Mouse (Mus musculus): ENCODE measurements around the gene Nicn1.
"Not testable (repeated sequence)": the region's sequence is repeated elsewhere in the genome, so short reads cannot be mapped to it uniquely, and the experiment has no call there.

The Nicn1 gene

GRCm38 (mm10) chr9:108280071-108280828 is 10.0 kb upstream of the Nicn1 start:
- DNase-seq (ENCODE audit: low spot score) = no peak

GRCm38 (mm10) chr9:108284410-108284809 is 5.8 kb upstream of the Nicn1 start:
- peak; percentile 79 for DNase-seq (ENCODE audit: low spot score)

GRCm38 (mm10) chr9:108287526-108288238 is 2.5 kb upstream of the Nicn1 start:
- not testable (repeated sequence) for DNase-seq (ENCODE audit: low spot score)

GRCm38 (mm10) chr9:108289347-108289746 is 882 bp upstream of the Nicn1 start:
- DNase-seq (ENCODE audit: low spot score) = no peak

- no peak for DNase-seq (ENCODE audit: low spot score)
Observed at GRCm38 (mm10) chr9:108290773-108291172, 544 bp downstream of the Nicn1 start.

GRCm38 (mm10) chr9:108296453-108297355 is 6.5 kb downstream of the Nicn1 start, which contains the start of gene Amt:
TSS of gene Amt (plus strand) at chr9:108296853.
- DNase-seq (ENCODE audit: low spot score) = no peak

DNA sequence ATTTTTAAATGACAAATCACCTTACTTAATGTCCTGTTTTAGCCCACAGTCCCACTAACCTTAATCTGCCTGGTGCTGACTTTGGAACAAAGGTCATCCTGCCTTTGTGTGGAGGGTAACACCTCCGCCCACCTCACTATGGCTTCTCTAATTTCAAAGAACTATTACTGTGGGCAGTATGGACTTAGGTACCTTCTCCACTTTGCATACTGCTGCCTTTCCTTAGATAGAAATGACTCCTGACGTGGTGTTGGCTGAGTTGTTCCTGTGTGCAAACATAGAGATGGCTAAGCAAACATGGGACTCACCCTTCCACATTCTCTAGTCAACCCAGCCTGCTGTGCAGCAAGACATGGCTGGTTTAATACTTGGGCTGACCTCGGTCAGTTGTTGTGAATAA is 11.6 kb downstream of the Nicn1 start:
- DNase-seq (ENCODE audit: low spot score) = no peak

- no peak for DNase-seq (ENCODE audit: low spot score)
Observed at GRCm38 (mm10) chr9:108304716-108305115, 14.5 kb downstream of the Nicn1 start.

DNA sequence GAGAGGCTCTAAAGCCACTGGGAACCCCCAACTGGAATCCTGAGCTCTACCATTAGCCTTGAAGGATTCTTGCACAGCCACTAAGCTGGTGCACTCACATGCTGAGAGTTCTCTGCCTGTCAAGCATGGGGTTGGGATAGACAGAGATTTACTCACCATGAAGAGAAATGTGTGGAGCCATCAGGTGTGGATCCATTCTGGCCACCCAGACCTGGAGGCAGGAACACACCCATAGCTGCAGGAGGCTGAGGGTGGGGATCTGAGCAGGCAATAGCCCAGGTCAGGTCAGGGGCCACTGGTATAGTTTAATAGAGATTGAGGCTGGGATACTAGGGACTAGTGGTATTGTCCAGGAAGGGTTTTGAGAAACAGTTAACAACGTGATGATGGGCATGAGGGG is 14.9 kb downstream of the Nicn1 start:
- DNase-seq (ENCODE audit: low spot score) = no peak

DNA sequence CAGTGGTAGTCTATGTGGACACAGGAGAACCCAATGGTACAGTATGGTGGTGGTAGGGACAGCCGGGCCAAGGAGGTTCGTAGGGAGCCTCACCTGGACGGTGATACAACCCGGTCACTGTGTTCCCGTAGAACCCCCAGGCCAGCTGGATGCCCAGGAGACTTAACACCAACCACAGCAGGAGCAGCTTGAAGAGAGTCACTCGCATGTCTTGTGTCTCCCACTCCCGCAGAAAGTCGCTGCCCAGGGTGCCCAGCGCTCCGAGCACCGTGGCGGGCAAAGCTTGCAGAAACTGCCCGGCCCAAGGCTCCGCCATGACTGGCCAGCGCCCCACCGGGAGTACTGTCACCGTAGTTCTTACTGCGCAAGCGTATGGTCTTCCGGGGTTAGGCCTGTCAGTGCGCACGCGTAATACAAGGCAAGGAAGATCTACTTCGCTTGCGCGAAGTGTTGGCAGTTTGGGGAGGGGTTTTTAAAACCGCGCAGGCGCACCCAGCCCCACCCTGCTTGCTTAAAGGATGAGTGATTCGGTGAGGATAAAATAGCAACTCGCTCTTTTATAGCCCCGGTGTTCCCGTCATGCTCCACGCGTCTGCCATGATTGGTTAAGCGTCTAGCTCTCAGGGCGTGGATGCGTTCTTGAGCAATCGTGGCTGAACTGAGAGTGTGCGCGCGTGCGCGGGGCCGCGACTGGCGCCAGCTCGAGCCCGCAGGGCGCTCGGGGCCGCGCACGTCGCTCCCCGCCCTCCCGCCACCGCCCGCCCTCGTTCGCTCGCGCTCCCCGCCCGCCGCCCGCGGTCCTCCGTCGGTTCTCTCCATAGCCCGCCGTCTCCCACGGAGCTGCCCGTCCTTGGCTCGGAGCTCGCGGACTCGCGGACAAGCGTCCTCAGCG is 15.6 kb downstream of the Nicn1 start, which contains the start of the genes Rhoa and Tcta:
TSS of gene Rhoa (plus strand) at position 501 of the 892 bp plus-strand sequence.
TSS of gene Tcta (minus strand) at position 532 of the 892 bp plus-strand sequence.
- DNase-seq (ENCODE audit: low spot score) = peak; percentile 100

- DNase-seq (ENCODE audit: low spot score) = no peak
Observed at GRCm38 (mm10) chr9:108306571-108306980, 16.3 kb downstream of the Nicn1 start.

GRCm38 (mm10) chr9:108307021-108307807 is 17.0 kb downstream of the Nicn1 start:
- no peak for DNase-seq (ENCODE audit: low spot score)

DNA sequence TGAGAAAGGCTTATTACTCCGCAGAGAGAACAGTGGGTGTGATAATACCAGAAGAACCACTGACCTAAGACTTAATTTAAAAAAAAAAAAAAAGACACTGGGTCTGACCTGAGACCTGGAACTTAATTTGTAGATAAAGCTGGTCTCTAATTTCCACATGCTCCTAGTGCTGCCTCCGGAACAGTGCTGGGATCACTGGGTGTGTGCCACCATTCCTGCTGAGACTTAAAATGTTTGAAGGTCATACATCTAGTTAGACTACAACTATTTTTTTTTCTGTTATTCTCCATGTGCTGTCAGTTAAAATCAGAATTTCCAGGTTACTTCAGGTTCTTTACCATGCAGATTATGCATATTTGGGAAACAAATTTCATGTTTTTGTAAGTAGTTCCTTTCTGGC is 17.9 kb downstream of the Nicn1 start:
- DNase-seq (ENCODE audit: low spot score) = no peak

- DNase-seq (ENCODE audit: low spot score) = no peak
Observed at GRCm38 (mm10) chr9:108317572-108317971, 27.3 kb downstream of the Nicn1 start.

- no peak for DNase-seq (ENCODE audit: low spot score)
Observed at GRCm38 (mm10) chr9:108318462-108318861, 28.2 kb downstream of the Nicn1 start.

DNA sequence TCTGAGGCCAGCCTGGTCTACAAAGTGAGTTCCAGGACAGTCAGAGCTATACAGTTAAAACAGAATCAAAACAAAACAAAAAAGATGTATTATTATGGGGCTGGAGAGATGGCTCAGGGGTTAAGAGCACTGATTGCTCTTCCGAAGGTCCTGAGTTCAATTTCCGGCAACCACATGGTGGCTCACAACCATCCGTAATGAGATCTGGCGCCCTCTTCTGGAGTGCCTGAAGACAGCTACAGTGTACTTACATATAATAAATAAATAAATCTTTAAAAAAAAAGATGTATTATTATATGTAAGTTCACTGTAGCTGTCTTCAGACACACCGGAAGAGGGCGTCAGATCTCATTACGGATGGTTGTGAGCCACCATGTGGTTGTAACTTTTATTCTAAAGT is 31.8 kb downstream of the Nicn1 start:
- DNase-seq (ENCODE audit: low spot score) = not testable (repeated sequence)

GRCm38 (mm10) chr9:108324784-108325183 is 34.6 kb downstream of the Nicn1 start:
- no peak for DNase-seq (ENCODE audit: low spot score)

GRCm38 (mm10) chr9:108325811-108326210 is 35.6 kb downstream of the Nicn1 start:
- no peak for DNase-seq (ENCODE audit: low spot score)

DNA sequence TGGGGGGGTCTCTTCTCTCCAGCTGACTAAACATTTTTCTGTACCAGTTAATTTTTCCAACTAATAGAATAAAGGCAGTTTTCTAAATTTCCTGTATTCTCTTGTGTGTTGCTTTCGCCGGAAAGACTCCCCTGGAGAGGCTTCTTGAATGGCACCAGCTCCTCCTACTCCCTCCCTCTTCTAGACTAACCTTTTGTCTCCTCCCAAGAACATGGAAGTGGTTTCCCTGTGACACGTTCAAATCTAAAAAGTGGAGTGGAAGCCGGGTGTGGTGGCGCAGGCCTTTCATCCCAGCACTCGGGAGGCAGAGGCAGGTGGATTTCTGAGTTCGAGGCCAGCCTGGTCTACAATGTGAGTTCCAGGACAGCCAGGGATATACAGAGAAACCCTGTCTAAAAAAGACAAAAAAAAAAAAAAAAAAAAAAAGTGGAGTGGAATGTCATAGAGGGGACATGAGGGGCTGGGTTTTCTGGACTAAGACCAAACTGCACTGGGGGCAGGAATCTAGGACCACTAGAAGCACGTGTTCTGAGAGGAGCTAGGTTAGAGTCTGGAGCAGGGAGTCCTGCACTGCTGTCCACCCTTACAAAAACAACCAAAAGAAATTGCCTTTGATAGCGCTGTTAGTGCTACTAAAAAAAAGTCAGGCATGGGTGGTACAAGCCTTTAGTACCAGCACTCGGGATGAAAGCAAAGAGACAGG is 47.8 kb downstream of the Nicn1 start:
- no peak for DNase-seq (ENCODE audit: low spot score)

- no peak for DNase-seq (ENCODE audit: low spot score)
Observed at GRCm38 (mm10) chr9:108338551-108338885, 48.3 kb downstream of the Nicn1 start.
